Mouse (Mus musculus) cerebellum, adult 2 months (tissue): ENCODE measurements around the gene Veph1.

Source experiments
- CTCF ChIP-seq: fragments of 200-500 bp; IDR thresholded peaks from 2 replicates; pipeline ENCODE4 v1.5.1; 2011; ENCODE audit warnings: low read depth, mild to moderate bottlenecking, control low read depth, low read length, moderate library complexity, borderline replicate concordance; ENCODE audit not compliant: insufficient read depth
- POLR2A ChIP-seq: fragments of 200-500 bp; IDR thresholded peaks from 2 replicates; pipeline ENCODE4 v1.6.1; 2011; ENCODE audit warnings: low read length, control low read depth, borderline replicate concordance; ENCODE audit not compliant: insufficient read depth

DNA sequence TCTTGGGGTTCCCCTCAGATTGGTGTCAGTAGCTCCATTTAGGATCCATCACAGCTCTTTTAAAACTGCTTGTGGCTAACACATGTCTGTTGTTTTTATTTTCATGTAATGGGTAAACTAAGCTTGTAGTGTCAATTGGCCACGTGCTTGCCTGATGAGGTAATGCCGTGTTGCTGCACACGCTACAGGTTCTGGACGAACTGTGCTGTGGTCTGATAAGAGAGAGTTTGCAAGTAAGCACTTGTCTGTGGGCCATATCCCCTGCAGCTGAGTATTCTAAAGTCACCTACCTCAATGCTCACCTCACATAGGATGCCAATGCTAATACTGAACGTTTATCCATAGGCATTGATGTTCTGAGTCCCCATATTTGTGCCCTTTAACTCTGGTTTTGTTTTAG lies 131.6 kb downstream of the Veph1 start:
- TF ChIP-seq CTCF = no peak
- TF ChIP-seq POLR2A = no peak
